Mouse (Mus musculus): Measurements from ENCODE around the gene Cryba1. TPM values are rescaled to one million over a fixed set of nuclear protein-coding genes. Genes with fewer than 3 reads are reported as not detected.
"Not testable (repeated sequence)": the region's sequence is repeated elsewhere in the genome, so short reads cannot be mapped to it uniquely, and the experiment has no call there.

Gene Cryba1
- total and polyA plus RNA-seq, 3 experiments: 0.27 TPM; not detected in 2

- Histone ChIP-seq H3K36me3 (replicated peaks) (no peaks in the 10 kb centered on the region), H3K4me3 (ENCODE audit: low read depth, low read length) (no peak overlapping the region), H3K9me3 (replicated peaks) (no peaks in the 10 kb centered on the region), H3K27me3 (ENCODE audit: insufficient read depth, low read length) (peaks cover 72% of the 10 kb centered on the region), H3K4me1 (ENCODE audit: insufficient read depth, low read depth, low read length) (no peaks in the 10 kb centered on the region)
- no peak for TF ChIP-seq POLR2AphosphoS5 (IDR thresholded peaks at IDR 0.05; ENCODE audit: insufficient replicate concordance, low read depth, low read length)
- no peak for TF ChIP-seq GATA1 (IDR thresholded peaks at IDR 0.05; ENCODE audit: borderline replicate concordance, low read length)
- TF ChIP-seq CTCF (IDR thresholded peaks at IDR 0.05; ENCODE audit: low read depth, low read length): no peak
- no peak for TF ChIP-seq GATA2 (IDR thresholded peaks at IDR 0.05; ENCODE audit: borderline replicate concordance, low read depth, low read length)
- TF ChIP-seq TAL1 (conservative IDR thresholded peaks at IDR 0.05; ENCODE audit: low read depth, low read length): no peak
- DNase-seq (ENCODE audit: low spot score): no peak
- no peak for ATAC-seq (ENCODE audit: extremely low read depth, insufficient number of reproducible peaks, low FRiP score, poor library complexity, severe bottlenecking)
Observed at GRCm38 (mm10) chr11:77752525-77752924, 27.4 kb upstream of the Cryba1 start.

- H3K36me3 ChIP-seq (replicated peaks): no peaks in the 10 kb centered on the region
- peaks cover 4% of the 10 kb centered on the region; the same call in 1 of the 2 replicates for H3K4me1 ChIP-seq (ENCODE audit: insufficient read depth, low read depth, low read length)
- peaks cover 68% of the 10 kb centered on the region for H3K27me3 ChIP-seq (ENCODE audit: insufficient read depth, low read length)
- ATAC-seq (ENCODE audit: extremely low read depth, insufficient number of reproducible peaks, low FRiP score, poor library complexity, severe bottlenecking) (no peak), DNase-seq (ENCODE audit: low spot score) (no peak)
- no peaks in the 10 kb centered on the region for H3K9me3 ChIP-seq (replicated peaks)
- no peak for TF ChIP-seq GATA1 (IDR thresholded peaks at IDR 0.05; ENCODE audit: borderline replicate concordance, low read length)
- no peak for TF ChIP-seq TAL1 (conservative IDR thresholded peaks at IDR 0.05; ENCODE audit: low read depth, low read length)
- TF ChIP-seq GATA2 (IDR thresholded peaks at IDR 0.05; ENCODE audit: borderline replicate concordance, low read depth, low read length): no peak
- no peak for TF ChIP-seq POLR2AphosphoS5 (IDR thresholded peaks at IDR 0.05; ENCODE audit: insufficient replicate concordance, low read depth, low read length)
- TF ChIP-seq CTCF (IDR thresholded peaks at IDR 0.05; ENCODE audit: low read depth, low read length): no peak
- H3K4me3 ChIP-seq (ENCODE audit: low read depth, low read length): no peak overlapping the region
Observed at GRCm38 (mm10) chr11:77748996-77749395, 23.9 kb upstream of the Cryba1 start.

GRCm38 (mm10) chr11:77747103-77747502 lies 22.0 kb upstream of the Cryba1 start:
- DNase-seq (ENCODE audit: low spot score); ATAC-seq (ENCODE audit: extremely low read depth, insufficient number of reproducible peaks, low FRiP score, poor library complexity, severe bottlenecking); H3K4me3 ChIP-seq (ENCODE audit: low read depth, low read length); H3K9me3 ChIP-seq (replicated peaks); H3K36me3 ChIP-seq (replicated peaks); H3K4me1 ChIP-seq (ENCODE audit: insufficient read depth, low read depth, low read length): not testable (repeated sequence)
- H3K27me3 ChIP-seq (ENCODE audit: insufficient read depth, low read length): peaks cover 50% of the 10 kb centered on the region

- H3K36me3 ChIP-seq (replicated peaks): no peaks in the 10 kb centered on the region
- H3K9me3 ChIP-seq (replicated peaks): no peaks in the 10 kb centered on the region
- ATAC-seq (ENCODE audit: extremely low read depth, insufficient number of reproducible peaks, low FRiP score, poor library complexity, severe bottlenecking) (no peak), DNase-seq (ENCODE audit: low spot score) (no peak)
- peaks cover 4% of the 10 kb centered on the region; the same call in 1 of the 2 replicates for H3K4me1 ChIP-seq (ENCODE audit: insufficient read depth, low read depth, low read length)
- no peak overlapping the region for H3K4me3 ChIP-seq (ENCODE audit: low read depth, low read length)
- TF ChIP-seq POLR2AphosphoS5 (IDR thresholded peaks at IDR 0.05; ENCODE audit: insufficient replicate concordance, low read depth, low read length): no peak
- TF ChIP-seq GATA1 (IDR thresholded peaks at IDR 0.05; ENCODE audit: borderline replicate concordance, low read length): no peak
- no peak for TF ChIP-seq GATA2 (IDR thresholded peaks at IDR 0.05; ENCODE audit: borderline replicate concordance, low read depth, low read length)
- no peak for TF ChIP-seq CTCF (IDR thresholded peaks at IDR 0.05; ENCODE audit: low read depth, low read length)
- TF ChIP-seq TAL1 (conservative IDR thresholded peaks at IDR 0.05; ENCODE audit: low read depth, low read length): no peak
- H3K27me3 ChIP-seq (ENCODE audit: insufficient read depth, low read length): peaks cover 48% of the 10 kb centered on the region
Observed at GRCm38 (mm10) chr11:77746652-77747051, 21.6 kb upstream of the Cryba1 start.

- no peak for ATAC-seq (ENCODE audit: extremely low read depth, insufficient number of reproducible peaks, low FRiP score, poor library complexity, severe bottlenecking)
- Histone ChIP-seq H3K27me3 (ENCODE audit: insufficient read depth, low read length) (peaks cover 32% of the 10 kb centered on the region), H3K4me1 (ENCODE audit: insufficient read depth, low read depth, low read length) (peaks cover 4% of the 10 kb centered on the region; the same call in 1 of the 2 replicates), H3K4me3 (ENCODE audit: low read depth, low read length) (no peak overlapping the region), H3K36me3 (replicated peaks) (no peaks in the 10 kb centered on the region), H3K9me3 (replicated peaks) (no peaks in the 10 kb centered on the region)
- no peak for TF ChIP-seq GATA2 (IDR thresholded peaks at IDR 0.05; ENCODE audit: borderline replicate concordance, low read depth, low read length)
- TF ChIP-seq CTCF (IDR thresholded peaks at IDR 0.05; ENCODE audit: low read depth, low read length): no peak
- TF ChIP-seq GATA1 (IDR thresholded peaks at IDR 0.05; ENCODE audit: borderline replicate concordance, low read length): no peak
- TF ChIP-seq TAL1 (conservative IDR thresholded peaks at IDR 0.05; ENCODE audit: low read depth, low read length): no peak
- no peak for TF ChIP-seq POLR2AphosphoS5 (IDR thresholded peaks at IDR 0.05; ENCODE audit: insufficient replicate concordance, low read depth, low read length)
- no peak for DNase-seq (ENCODE audit: low spot score)
Observed at GRCm38 (mm10) chr11:77743966-77744365, 18.9 kb upstream of the Cryba1 start.

GRCm38 (mm10) chr11:77738555-77738954 lies 13.5 kb upstream of the Cryba1 start:
- TF ChIP-seq POLR2AphosphoS5 (IDR thresholded peaks at IDR 0.05; ENCODE audit: insufficient replicate concordance, low read depth, low read length) (no peak), CTCF (IDR thresholded peaks at IDR 0.05; ENCODE audit: low read depth, low read length) (no peak), TAL1 (conservative IDR thresholded peaks at IDR 0.05; ENCODE audit: low read depth, low read length) (no peak), GATA2 (IDR thresholded peaks at IDR 0.05; ENCODE audit: borderline replicate concordance, low read depth, low read length) (no peak), GATA1 (IDR thresholded peaks at IDR 0.05; ENCODE audit: borderline replicate concordance, low read length) (no peak)
- Histone ChIP-seq H3K4me3 (ENCODE audit: low read depth, low read length) (no peak overlapping the region), H3K27me3 (ENCODE audit: insufficient read depth, low read length) (peaks cover 19% of the 10 kb centered on the region)

More at GRCm38 (mm10) chr11:77738555-77738954, 13.5 kb upstream of the Cryba1 start:
- H3K4me1 ChIP-seq (ENCODE audit: insufficient read depth, low read depth, low read length): peaks cover 2% of the 10 kb centered on the region; the same call in 1 of the 2 replicates
- no peaks in the 10 kb centered on the region for H3K9me3 ChIP-seq (replicated peaks)
- ATAC-seq (ENCODE audit: extremely low read depth, insufficient number of reproducible peaks, low FRiP score, poor library complexity, severe bottlenecking): no peak
- DNase-seq (ENCODE audit: low spot score): no peak
- no peaks in the 10 kb centered on the region for H3K36me3 ChIP-seq (replicated peaks)
